Mouse (Mus musculus): ENCODE data around the gene Chchd6.

GRCm38 (mm10) chr6:89454437-89454836 is 141.0 kb downstream of the Chchd6 start:
- TF ChIP-seq POLR2A (IDR thresholded peaks at IDR 0.05; ENCODE audit: control insufficient read depth, extremely low read depth, insufficient read depth, low read length, poor library complexity) = no peak
- TF ChIP-seq CTCF (IDR thresholded peaks at IDR 0.05; ENCODE audit: borderline replicate concordance, control insufficient read depth, extremely low read depth, insufficient read depth, low read length, poor library complexity) = no peak
